Mouse (Mus musculus) bone marrow macrophage, adult 2 months (primary cell): ENCODE results near the gene Paqr5.

Experiments
- CTCF ChIP-seq: IDR thresholded peaks from 2 replicates; pipeline ENCODE4 v1.5.1; 2012; ENCODE audit warnings: low read depth, mild to moderate bottlenecking, low read length, moderate library complexity
- POLR2A ChIP-seq: IDR thresholded peaks from 2 replicates; pipeline ENCODE4 v1.6.1; 2012; ENCODE audit warnings: mild to moderate bottlenecking, low read depth, low read length, borderline replicate concordance

DNA sequence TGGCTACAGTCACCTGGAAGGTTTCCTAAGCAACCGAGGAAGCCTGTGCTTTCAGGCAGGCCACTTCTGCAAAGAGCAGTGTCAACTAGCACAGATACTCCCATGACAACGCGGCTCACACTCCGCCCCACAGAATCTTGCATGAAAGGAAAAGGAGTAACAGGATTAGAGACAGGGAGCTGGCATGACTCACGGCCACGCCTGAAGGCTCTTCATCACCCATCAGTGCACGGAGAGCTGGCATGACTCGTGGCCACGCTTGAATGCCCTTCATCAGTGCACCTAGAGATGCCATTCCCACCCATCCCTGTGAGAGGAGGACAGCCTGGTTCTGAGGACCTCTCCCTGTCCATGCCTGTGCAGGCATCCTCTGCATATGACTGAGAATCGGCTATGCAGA is 59.3 kb downstream of the Paqr5 start:
- TF ChIP-seq CTCF = no peak
- TF ChIP-seq POLR2A = no peak
